Mouse (Mus musculus): ENCODE data around the gene Ptpra.

Gene Ptpra

DNA sequence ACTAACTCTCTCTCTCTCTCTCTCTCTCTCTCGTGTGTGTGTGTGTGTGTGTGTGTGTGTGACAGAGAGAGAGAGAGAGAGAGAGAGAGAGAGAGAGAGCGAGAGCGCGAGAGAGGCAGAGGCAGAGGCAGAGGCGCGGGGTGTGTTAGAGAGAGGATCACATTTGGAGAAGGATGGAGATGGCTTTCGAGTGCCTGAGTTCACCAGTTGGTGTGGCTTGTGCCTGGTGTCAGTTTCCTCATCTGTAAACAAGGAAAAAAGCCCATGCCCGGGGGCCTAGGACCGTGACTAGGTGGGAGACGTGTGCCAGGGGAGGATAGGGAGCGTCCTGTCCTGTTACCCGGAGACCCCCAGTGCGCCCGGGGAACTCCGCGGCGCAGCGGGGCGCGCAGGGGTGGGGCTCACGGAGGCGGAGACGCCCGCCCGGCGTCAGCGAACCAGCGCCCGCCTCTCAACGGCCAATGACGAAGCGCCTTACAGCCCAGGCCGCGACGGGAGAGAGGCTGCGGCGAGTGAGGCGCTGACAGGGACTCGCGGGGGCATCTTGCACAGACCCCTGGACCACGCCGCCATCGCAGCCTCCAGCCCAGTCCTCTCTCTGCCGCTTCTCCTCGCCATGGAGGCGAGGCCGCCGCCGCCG lies at the start of gene Ptpra:
Ptpra (plus strand) TSS at position 485 of the 640 bp plus-strand sequence.
- DNase-seq (ENCODE audit: low spot score), result peak; percentile 79

GRCm38 (mm10) chr2:130401891-130402290 lies 48.2 kb upstream of the Ptpra start:
- no peak for DNase-seq (ENCODE audit: low spot score)

GRCm38 (mm10) chr2:130404939-130405338 lies 45.1 kb upstream of the Ptpra start, which contains the start of the genes Gm28372 and 1700020A23Rik:
Gene Gm28372 (plus strand): TSS chr2:130405239.
Gene 1700020A23Rik (plus strand): TSS chr2:130405259.
- no peak for DNase-seq (ENCODE audit: low spot score)

- no peak for DNase-seq (ENCODE audit: low spot score)
Measured at GRCm38 (mm10) chr2:130406178-130406577, 43.9 kb upstream of the Ptpra start, which contains the start of gene Tmem239. Gene Tmem239 (plus strand): TSS chr2:130406478.

DNA sequence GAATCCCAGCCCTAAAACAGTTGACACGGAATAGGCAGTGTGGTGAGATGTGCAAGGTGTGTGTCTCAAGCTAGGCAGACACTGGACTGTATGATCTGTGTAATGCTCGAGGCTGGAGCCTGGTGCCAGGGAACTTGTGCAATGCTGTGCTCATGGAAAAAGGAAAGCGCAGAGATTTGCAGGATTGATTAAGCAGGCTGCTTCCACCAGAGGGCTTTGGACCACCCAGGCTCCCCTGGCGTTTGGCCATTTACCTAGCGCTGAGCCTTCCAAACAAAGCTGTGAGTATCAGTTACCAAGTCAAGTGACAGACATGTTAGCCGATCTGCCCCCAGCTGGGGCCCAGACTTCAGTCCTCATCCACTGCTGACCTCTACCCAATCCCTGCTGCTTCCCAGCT lies 41.9 kb upstream of the Ptpra start:
- DNase-seq (ENCODE audit: low spot score), result no peak

DNA sequence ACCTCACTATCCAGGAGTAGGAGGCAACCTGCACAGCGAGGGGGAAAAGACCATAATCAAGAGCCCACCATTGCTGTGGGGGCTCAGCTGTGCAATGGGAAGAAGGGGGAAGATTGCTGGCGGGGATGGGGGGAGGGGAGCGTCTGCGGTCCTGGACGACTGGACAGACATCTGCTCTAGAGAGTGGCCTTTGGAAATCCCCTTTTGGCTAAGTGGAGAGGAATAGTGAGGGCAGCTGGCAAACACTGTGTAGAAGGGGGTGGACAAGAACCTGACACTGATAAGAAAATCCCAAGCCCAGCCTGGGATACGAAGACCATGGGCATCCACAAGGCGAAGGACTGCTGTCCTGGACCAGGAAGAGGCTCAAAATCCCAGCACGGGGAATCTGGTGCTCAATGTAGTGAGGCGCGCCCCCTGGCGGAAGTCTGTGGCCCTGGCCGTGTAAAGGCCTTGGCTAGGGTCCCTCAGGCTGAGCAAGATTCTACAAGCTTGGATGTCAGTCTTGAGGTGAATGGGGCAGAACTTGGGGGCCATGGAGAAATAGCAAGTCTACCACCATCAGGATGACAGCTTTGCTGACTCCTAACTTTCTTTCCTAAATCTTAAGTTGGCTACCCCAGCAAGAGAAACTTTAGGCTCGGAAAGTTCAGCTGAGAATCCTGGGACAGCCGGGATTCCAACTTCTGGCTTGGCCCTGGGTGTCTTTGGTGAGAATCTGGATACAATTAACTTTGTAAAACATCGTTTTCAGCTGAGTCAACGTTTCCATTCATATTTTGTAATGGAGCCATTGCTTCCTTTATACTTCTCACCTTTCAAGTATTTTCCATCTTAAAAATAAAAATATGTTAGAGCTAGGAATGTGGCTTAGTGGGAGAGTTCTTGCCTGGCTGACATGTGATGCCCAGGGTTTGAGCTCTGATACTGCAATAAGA lies 38.3 kb upstream of the Ptpra start:
- DNase-seq (ENCODE audit: low spot score), result peak; percentile 70

GRCm38 (mm10) chr2:130412775-130413174 lies 37.3 kb upstream of the Ptpra start:
- no peak for DNase-seq (ENCODE audit: low spot score)

GRCm38 (mm10) chr2:130414094-130414856 lies 35.8 kb upstream of the Ptpra start:
- no peak for DNase-seq (ENCODE audit: low spot score)

GRCm38 (mm10) chr2:130421781-130422620 lies 28.1 kb upstream of the Ptpra start:
- no peak for DNase-seq (ENCODE audit: low spot score)

- DNase-seq (ENCODE audit: low spot score), result peak; percentile 67
Measured at GRCm38 (mm10) chr2:130423397-130424125, 26.5 kb upstream of the Ptpra start.

DNA sequence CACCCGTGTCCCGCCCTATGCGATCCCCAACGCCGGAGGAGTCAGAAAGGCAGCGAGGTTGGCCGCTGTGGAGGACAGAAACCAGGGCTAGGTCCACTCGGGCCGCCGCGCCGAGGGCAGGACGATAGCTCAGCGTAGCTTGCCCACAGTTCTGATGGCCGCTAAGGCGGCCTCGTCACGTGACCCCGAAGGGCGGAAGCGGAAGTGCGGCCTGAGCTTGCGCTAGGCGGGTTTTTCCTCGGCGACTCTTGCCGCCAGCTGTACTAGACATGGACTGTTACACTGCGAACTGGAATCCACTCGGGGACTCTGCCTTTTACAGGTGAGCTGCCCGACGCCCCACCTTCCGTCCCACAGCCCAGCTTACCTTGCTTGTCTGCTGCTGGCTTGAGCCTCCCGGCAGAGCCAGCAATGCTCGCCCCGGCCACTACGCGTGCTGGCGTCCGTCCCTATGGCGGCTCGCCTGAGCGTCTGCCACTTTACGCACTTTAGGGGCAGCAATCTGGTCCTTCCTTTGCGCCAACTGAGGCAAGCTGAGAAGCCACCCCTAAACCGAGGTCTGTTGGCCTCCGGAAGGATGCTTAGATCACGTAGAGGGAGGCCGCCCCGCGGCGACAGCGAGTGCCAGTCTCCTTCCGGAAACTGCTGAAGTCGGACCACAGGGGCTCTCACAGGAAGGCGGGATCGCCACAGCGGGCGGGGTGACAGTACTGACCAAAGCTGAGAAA lies 25.8 kb upstream of the Ptpra start, which contains the start of the genes Vps16 and Pced1a:
Vps16 (plus strand) TSS at position 214 of the 728 bp plus-strand sequence.
Pced1a (minus strand) TSS at position 576 of the 728 bp plus-strand sequence.
- peak; percentile 89 for DNase-seq (ENCODE audit: low spot score)

DNA sequence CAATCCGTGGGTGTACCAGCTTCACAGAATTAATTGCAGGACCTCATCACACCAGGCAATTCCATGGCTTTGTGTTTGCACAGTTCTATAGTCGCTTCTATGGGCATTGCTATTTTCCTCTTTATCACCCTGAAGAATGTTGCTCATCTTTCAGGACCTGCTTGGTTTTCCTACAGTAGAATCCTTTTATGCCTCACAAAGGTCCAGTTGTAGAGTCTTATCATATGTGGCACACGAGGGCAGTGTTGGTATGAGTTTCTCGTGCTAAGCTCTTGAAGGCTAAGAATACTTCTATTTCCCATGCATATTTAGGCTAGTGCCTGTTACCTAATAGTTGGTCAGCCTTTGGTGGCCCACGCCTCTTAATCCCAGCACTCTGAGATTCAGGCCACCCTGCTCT lies 25.0 kb upstream of the Ptpra start:
- no peak for DNase-seq (ENCODE audit: low spot score)

DNA sequence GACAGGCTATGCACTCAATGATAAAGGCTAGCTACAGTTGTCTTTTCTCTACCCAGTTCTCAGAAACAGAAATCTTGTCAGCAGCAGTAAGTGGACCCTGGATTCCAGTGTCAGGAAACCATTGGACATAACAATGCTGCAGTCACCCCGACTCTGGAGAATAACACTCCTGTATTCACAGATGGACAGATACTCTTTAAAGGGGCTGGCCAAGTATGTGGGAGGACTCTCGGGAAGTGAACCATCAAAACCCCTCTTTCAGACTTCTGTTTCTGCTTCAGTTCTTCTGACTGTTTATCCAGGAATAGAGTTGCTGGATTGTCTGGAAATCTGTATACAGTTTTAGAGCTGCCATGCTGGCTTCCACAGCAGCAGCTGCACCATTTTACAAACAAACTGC lies 20.2 kb upstream of the Ptpra start:
- DNase-seq (ENCODE audit: low spot score), result no peak

GRCm38 (mm10) chr2:130430484-130430883 lies 19.6 kb upstream of the Ptpra start:
- DNase-seq (ENCODE audit: low spot score), result no peak

DNA sequence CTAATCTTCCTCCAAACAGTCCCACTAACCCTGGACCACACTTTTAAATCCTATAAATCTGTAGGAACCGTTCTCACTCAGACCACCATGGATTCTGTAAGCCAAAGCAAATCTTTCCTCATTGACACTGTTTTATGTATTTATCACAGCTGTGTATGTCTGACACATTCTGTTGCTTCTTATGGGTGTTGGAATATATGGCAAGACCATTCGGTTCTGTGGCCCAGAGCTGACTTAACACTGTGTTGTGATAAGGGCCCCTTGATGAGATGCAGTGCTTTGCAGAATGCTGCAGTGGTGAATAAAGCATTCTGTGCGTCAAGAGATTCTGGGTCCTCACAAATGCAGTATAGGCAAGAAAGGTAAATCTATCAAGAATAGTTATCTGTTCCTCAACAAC lies 17.9 kb upstream of the Ptpra start:
- DNase-seq (ENCODE audit: low spot score), result no peak

GRCm38 (mm10) chr2:130433152-130433551 lies 16.9 kb upstream of the Ptpra start:
- DNase-seq (ENCODE audit: low spot score), result no peak

DNA sequence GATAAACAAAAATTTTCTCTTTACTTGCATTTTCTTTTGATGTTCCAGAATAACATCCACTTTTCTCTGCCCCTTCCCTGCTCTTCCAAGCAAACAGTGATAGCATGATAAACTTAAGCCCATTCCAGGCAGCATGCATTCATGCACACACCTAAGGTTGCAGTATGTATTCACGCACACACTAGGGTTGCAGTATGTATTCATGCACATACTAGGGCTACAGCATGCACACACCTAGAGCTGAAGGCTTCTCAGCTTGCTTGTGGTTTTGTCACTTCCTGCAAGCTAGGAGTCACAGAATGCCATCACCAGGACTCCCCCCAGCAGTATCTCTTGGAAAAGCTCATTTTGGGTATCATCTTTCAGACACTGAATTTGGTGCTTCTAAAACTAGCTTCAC lies 13.3 kb upstream of the Ptpra start:
- no peak for DNase-seq (ENCODE audit: low spot score)

GRCm38 (mm10) chr2:130438861-130439260 lies 11.2 kb upstream of the Ptpra start:
- DNase-seq (ENCODE audit: low spot score), result no peak

DNA sequence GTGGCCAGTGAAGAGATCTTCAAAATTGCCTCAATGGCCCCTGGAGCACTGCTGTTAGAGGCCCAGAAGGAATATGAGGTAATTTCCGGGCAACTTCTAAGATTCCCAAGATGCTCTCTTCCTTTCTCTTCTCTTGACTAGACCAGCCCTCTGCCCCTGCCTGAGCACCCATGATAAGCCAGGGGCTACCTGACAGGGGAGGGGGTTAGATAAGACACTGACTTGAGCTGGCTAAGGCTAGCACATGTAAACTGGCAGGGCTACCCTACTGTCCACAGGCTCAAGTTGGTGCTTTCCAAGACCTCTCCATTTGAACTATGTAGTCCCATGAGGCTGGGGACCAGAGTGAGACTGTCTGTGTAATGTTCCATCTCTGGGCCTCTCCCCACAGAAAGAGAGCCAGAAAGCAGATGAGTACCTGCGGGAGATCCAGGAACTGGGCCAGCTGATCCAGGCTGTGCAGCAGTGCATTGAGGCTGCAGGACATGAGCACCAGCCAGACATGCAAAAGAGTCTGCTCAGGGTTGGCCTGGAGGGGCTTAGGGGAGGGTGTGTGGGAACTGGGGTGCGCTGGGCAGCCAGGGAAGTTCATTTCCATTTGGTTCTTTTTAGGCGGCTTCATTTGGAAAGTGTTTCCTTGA lies 10.1 kb upstream of the Ptpra start:
- DNase-seq (ENCODE audit: low spot score), result no peak
